Mouse (Mus musculus) midbrain, embryonic 10.5 days (tissue): ENCODE results near the gene Cuzd1. TPM values are rescaled to one million over a fixed set of nuclear protein-coding genes. Genes with fewer than 3 reads are reported as not detected.

ENCODE experiments used
- DNase-seq: peaks from one replicate; pipeline ENCODE4 v3.0.0-alpha.2; 2017; ENCODE audit warnings: low spot score
- H3K27ac ChIP-seq: fragments of 300-500 bp; sonication (generic); replicated peaks from 2 replicates; pipeline ENCODE4 v1.5.1; 2016; ENCODE audit warnings: mild to moderate bottlenecking
- H3K27me3 ChIP-seq: fragments of 300-500 bp; sonication (generic); 2 replicates; pipeline ENCODE4 v1.6.1; 2016; ENCODE audit warnings: low read depth, mild to moderate bottlenecking; ENCODE audit not compliant: poor library complexity, severe bottlenecking
- H3K36me3 ChIP-seq: fragments of 300-500 bp; sonication (generic); 2 replicates; pipeline ENCODE4 v1.6.1; 2016; ENCODE audit warnings: mild to moderate bottlenecking, moderate library complexity
- H3K4me1 ChIP-seq: fragments of 300-500 bp; sonication (generic); 2 replicates; pipeline ENCODE4 v1.6.1; 2016
- H3K4me3 ChIP-seq: fragments of 300-500 bp; sonication (generic); 2 replicates; pipeline ENCODE4 v1.5.1; 2016; ENCODE audit warnings: mild to moderate bottlenecking, moderate library complexity
- H3K9me3 ChIP-seq: fragments of 300-500 bp; sonication (generic); replicated peaks from 2 replicates; pipeline ENCODE4 v1.6.1; 2016; ENCODE audit warnings: mild to moderate bottlenecking
- WGBS: fragments of 180-500 bp; shearing (Covaris S2); methylation state at CpG from one replicate; pipeline ENCODE4 v1.1.7; 2016; 5-methylcytosine and 5-hydroxymethylcytosine counted together
- polyA plus RNA-seq: library from polyadenylated mRNA; unstranded; fragments of >200 nt; fragmentation: Nextera tagmentation; extraction: Ambion mirVana; gene quantifications from 2 replicates; pipeline ENCODE4 v1.2.1, GENCODE M21; 2016

The Cuzd1 gene
- polyA plus RNA-seq, 1 experiment from 2014 or later: not detected

GRCm38 (mm10) chr7:131327054-131327453 is 5.0 kb upstream of the Cuzd1 start:
- Histone ChIP-seq H3K4me1 (no peaks in the 10 kb centered on the region), H3K4me3 (no peak overlapping the region), H3K36me3 (no peaks in the 10 kb centered on the region), H3K27me3 (no peaks in the 10 kb centered on the region), H3K9me3 (no peaks in the 10 kb centered on the region), H3K27ac (no peak overlapping the region)
- WGBS: 86% methylated on average over 5 of the region's 5 CpGs
- DNase-seq: no peak

DNA sequence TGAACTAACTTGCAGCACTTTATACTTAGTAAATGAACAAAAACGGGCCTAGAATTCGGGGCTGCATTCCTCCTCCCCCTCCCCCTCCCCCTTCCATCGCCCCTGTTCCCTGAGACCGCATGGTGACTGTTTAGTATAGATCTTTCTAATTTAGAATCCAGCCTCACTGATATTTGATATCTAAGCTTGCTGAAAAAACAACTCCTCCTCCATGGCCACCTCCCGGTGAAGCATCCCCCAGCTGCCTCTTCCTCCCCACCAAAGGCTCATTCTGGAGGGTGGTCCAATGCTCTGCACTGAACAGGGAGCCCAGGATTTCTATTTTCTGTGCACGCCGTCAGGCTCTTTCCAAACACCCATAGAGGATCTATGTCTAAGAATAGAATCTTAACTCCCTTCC is 3.8 kb downstream of the Cuzd1 start:
- Histone ChIP-seq H3K36me3 (no peaks in the 10 kb centered on the region), H3K27ac (no peak overlapping the region), H3K4me3 (no peak overlapping the region), H3K9me3 (no peaks in the 10 kb centered on the region), H3K27me3 (no peaks in the 10 kb centered on the region), H3K4me1 (no peaks in the 10 kb centered on the region)
- no peak for DNase-seq
- 89% methylated on average over 5 of the region's 7 CpGs for WGBS

GRCm38 (mm10) chr7:131317587-131317986 is 4.5 kb downstream of the Cuzd1 start:
- H3K4me3 ChIP-seq: no peak overlapping the region
- no peaks in the 10 kb centered on the region for H3K9me3 ChIP-seq
- WGBS: 74% methylated on average over 12 of the region's 12 CpGs
- H3K27ac ChIP-seq: no peak overlapping the region
- H3K27me3 ChIP-seq: no peaks in the 10 kb centered on the region
- H3K36me3 ChIP-seq: no peaks in the 10 kb centered on the region
- H3K4me1 ChIP-seq: no peaks in the 10 kb centered on the region
- DNase-seq: no peak

DNA sequence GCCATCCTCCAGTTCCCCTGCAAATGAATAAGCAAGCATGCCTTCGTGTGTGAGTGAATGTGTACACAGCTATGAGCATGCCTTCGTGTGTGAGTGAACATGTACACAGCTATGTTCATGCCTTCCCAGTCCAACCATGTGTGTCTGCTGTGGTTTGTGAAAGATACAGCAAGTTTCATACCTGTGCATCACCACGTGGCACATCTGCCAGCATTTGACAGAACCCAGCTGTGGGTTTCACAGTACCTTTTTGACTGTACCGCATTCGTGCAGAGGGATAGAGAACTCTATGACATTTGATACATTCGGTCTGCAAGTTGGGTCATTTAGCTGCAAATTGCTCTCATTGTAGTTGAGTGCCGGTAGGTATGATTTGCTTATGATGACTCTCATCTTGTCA is 7.6 kb downstream of the Cuzd1 start:
- no peaks in the 10 kb centered on the region for H3K9me3 ChIP-seq
- 87% methylated on average over 7 of the region's 7 CpGs for WGBS

GRCm38 (mm10) chr7:131306733-131307132 is 15.4 kb downstream of the Cuzd1 start:
- H3K9me3 ChIP-seq: no peaks in the 10 kb centered on the region
- no peaks in the 10 kb centered on the region for H3K27me3 ChIP-seq
- no peak overlapping the region for H3K4me3 ChIP-seq
- no peaks in the 10 kb centered on the region for H3K36me3 ChIP-seq
- no peaks in the 10 kb centered on the region for H3K4me1 ChIP-seq
- no peak for DNase-seq
- WGBS: 80% methylated on average over 5 of the region's 5 CpGs
- H3K27ac ChIP-seq: no peak overlapping the region

More for the DNA sequence above, 7.6 kb downstream of the Cuzd1 start:
- no peaks in the 10 kb centered on the region for H3K36me3 ChIP-seq
- H3K4me3 ChIP-seq: no peak overlapping the region
- no peak for DNase-seq
- no peak overlapping the region for H3K27ac ChIP-seq
- H3K27me3 ChIP-seq: no peaks in the 10 kb centered on the region
- H3K4me1 ChIP-seq: no peaks in the 10 kb centered on the region

DNA sequence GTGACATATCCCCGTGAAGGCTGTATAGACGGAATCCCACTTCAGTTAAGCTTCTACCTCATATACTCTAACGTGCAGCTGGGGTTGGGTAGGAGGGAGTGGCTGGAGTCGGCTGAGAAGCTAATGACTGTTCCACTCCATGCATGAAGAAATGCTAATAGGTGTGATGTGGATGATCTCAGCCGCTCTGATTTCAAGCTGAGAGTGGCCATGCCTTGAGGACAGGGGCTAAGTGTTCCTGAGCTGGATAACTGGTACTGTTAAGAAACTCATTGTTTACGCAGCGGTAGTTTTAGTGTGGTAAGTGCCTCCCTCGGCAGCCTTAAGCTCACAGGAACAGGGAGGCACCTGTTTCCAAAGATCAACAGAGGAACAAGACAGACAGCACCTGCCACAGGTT is 18.8 kb downstream of the Cuzd1 start:
- H3K36me3 ChIP-seq: no peaks in the 10 kb centered on the region
- H3K27me3 ChIP-seq: no peaks in the 10 kb centered on the region
- DNase-seq: no peak
- 82% methylated on average over 8 of the region's 8 CpGs for WGBS
- H3K9me3 ChIP-seq: no peaks in the 10 kb centered on the region
- no peak overlapping the region for H3K27ac ChIP-seq
- no peak overlapping the region for H3K4me3 ChIP-seq
- no peaks in the 10 kb centered on the region for H3K4me1 ChIP-seq

DNA sequence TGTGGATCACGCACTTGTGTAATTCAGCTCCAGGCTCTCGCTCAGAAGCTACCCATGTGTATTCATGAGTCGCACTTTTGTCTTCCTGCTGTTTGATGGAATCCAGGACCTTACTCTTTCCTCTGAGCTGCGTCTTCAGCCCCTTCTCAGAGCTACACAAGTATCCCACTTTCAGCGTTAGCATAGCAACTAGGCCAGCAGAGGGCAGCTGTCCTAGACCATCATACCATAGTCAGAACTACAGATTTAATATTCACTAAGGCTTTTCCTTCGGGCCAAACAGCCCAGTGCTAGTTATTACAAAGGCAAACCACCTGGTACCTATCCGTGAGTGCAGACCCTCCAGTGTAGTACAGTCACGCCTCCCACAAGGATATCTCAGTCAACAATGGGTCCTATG is 24.9 kb downstream of the Cuzd1 start:
- H3K36me3 ChIP-seq: no peaks in the 10 kb centered on the region

DNA sequence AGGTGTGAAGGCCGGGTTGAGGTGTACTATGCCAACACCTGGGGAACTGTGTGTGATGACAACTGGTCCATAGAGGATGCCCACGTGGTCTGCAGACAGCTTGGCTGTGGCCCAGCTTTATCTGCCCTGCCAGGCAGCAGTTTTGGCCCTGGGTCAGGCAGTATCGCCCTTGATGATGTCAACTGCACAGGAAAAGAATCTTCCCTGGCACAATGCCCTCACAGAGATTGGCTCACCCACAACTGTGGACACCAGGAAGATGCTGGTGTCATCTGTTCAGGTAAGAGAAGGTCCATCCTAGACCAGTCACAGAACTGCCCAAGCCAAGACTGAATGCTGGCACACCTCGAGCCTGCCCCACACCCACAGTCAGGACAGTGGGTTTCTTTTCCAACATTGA is 56.2 kb downstream of the Cuzd1 start:
- DNase-seq: no peak
- Histone ChIP-seq H3K9me3 (no peaks in the 10 kb centered on the region), H3K4me1 (no peaks in the 10 kb centered on the region), H3K4me3 (no peak overlapping the region), H3K27ac (no peak overlapping the region), H3K27me3 (no peaks in the 10 kb centered on the region), H3K36me3 (no peaks in the 10 kb centered on the region)
- 81% methylated on average over 4 of the region's 4 CpGs for WGBS

More for the DNA sequence above, 24.9 kb downstream of the Cuzd1 start:
- H3K4me1 ChIP-seq: no peaks in the 10 kb centered on the region
- H3K9me3 ChIP-seq: no peaks in the 10 kb centered on the region
- whole genome bisulfite sequencing: 76% methylated on average over 8 of the region's 8 CpGs
- DNase-seq: no peak
- no peaks in the 10 kb centered on the region for H3K27me3 ChIP-seq
- no peak overlapping the region for H3K4me3 ChIP-seq
- no peak overlapping the region for H3K27ac ChIP-seq

DNA sequence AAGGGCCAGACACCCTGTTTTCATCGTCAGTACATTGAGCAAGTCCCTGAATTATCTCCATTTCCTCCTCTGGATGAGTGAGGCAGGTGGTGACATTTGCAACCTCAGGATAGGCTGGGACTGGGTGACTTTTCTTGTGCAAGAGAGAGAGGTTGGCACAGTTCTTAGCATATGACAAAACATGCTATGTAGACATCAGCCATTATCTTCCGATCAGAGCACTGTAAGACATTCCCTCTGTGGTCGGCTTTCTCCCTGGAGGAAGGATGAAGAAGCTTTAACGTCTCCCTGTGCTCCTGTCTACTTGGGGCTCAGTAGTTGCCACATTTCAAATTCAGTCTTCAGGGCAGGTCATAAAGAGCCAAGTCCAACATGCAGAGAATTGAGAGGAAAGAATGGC is 57.8 kb downstream of the Cuzd1 start:
- no peaks in the 10 kb centered on the region for H3K9me3 ChIP-seq
- no peak overlapping the region for H3K4me3 ChIP-seq
- H3K27me3 ChIP-seq: no peaks in the 10 kb centered on the region
- H3K27ac ChIP-seq: no peak overlapping the region
- 93% methylated on average over 4 of the region's 4 CpGs for WGBS
- no peaks in the 10 kb centered on the region for H3K36me3 ChIP-seq
- no peaks in the 10 kb centered on the region for H3K4me1 ChIP-seq
- DNase-seq: no peak

- 73% methylated on average over 6 of the region's 6 CpGs for WGBS
- H3K4me1 ChIP-seq: no peaks in the 10 kb centered on the region
- no peak for DNase-seq
- no peaks in the 10 kb centered on the region for H3K9me3 ChIP-seq
- no peak overlapping the region for H3K4me3 ChIP-seq
- no peaks in the 10 kb centered on the region for H3K27me3 ChIP-seq
- H3K36me3 ChIP-seq: no peaks in the 10 kb centered on the region
- H3K27ac ChIP-seq: no peak overlapping the region
Measured at GRCm38 (mm10) chr7:131260946-131261345, 61.1 kb downstream of the Cuzd1 start.

Other genes starting within 250 kb of the Cuzd1 start
- not detected in 2 replicates for gene 4933402N03Rik, start 176.0 kb downstream of the Cuzd1 start, polyA plus RNA-seq
- not detected in 2 replicates for gene 5430419D17Rik, start 147.9 kb downstream of the Cuzd1 start, polyA plus RNA-seq
- gene Fam24b, start 7.2 kb upstream of the Cuzd1 start, polyA plus RNA-seq: not detected in 2 replicates
- gene Fam24a, start 11.6 kb upstream of the Cuzd1 start, polyA plus RNA-seq: not detected in 2 replicates
- gene 2310057M21Rik, start 40.5 kb upstream of the Cuzd1 start, polyA plus RNA-seq: 22.9 and 24.0 TPM in 2 replicates
- 71.7 and 76.0 TPM in 2 replicates for gene Pstk, start 48.8 kb upstream of the Cuzd1 start, polyA plus RNA-seq
- 15.6 and 18.7 TPM in 2 replicates for gene Ikzf5, start 88.2 kb upstream of the Cuzd1 start, polyA plus RNA-seq
- 64.1 and 83.5 TPM in 2 replicates for gene Acadsb, start 88.3 kb upstream of the Cuzd1 start, polyA plus RNA-seq
- not detected in 2 replicates for gene Hmx3, start 220.6 kb upstream of the Cuzd1 start, polyA plus RNA-seq
- gene Hmx2, start 226.5 kb upstream of the Cuzd1 start, polyA plus RNA-seq: 0.07 TPM in 2 replicates
- 323 and 340 TPM in 2 replicates for gene Bub3, start 237.9 kb upstream of the Cuzd1 start, polyA plus RNA-seq